Mouse (Mus musculus) midbrain, embryonic 10.5 days (tissue): Measurements from ENCODE around the gene Lmf1. TPM values are rescaled to one million over a fixed set of nuclear protein-coding genes. Genes with fewer than 3 reads are reported as not detected.
A peak's percentile ranks its signal among the peaks of the same experiment; 100 is the strongest.

ENCODE experiments used
- DNase-seq: peaks from one replicate; pipeline ENCODE4 v3.0.0-alpha.2; 2017; ENCODE audit warnings: low spot score
- H3K27ac ChIP-seq: fragments of 300-500 bp; sonication (generic); replicated peaks from 2 replicates; pipeline ENCODE4 v1.5.1; 2016; ENCODE audit warnings: mild to moderate bottlenecking
- H3K27me3 ChIP-seq: fragments of 300-500 bp; sonication (generic); 2 replicates; pipeline ENCODE4 v1.6.1; 2016; ENCODE audit warnings: low read depth, mild to moderate bottlenecking; ENCODE audit not compliant: poor library complexity, severe bottlenecking
- H3K36me3 ChIP-seq: fragments of 300-500 bp; sonication (generic); 2 replicates; pipeline ENCODE4 v1.6.1; 2016; ENCODE audit warnings: mild to moderate bottlenecking, moderate library complexity
- H3K4me1 ChIP-seq: fragments of 300-500 bp; sonication (generic); 2 replicates; pipeline ENCODE4 v1.6.1; 2016
- H3K4me3 ChIP-seq: fragments of 300-500 bp; sonication (generic); 2 replicates; pipeline ENCODE4 v1.5.1; 2016; ENCODE audit warnings: mild to moderate bottlenecking, moderate library complexity
- H3K9me3 ChIP-seq: fragments of 300-500 bp; sonication (generic); replicated peaks from 2 replicates; pipeline ENCODE4 v1.6.1; 2016; ENCODE audit warnings: mild to moderate bottlenecking
- WGBS: fragments of 180-500 bp; shearing (Covaris S2); methylation state at CpG from one replicate; pipeline ENCODE4 v1.1.7; 2016; 5-methylcytosine and 5-hydroxymethylcytosine counted together
- polyA plus RNA-seq: library from polyadenylated mRNA; unstranded; fragments of >200 nt; fragmentation: Nextera tagmentation; extraction: Ambion mirVana; gene quantifications from 2 replicates; pipeline ENCODE4 v1.2.1, GENCODE M21; 2016

The Lmf1 gene
- polyA plus RNA-seq, 1 experiment from 2014 or later = 22.6 TPM

GRCm38 (mm10) chr17:25560554-25561222 lies 18.2 kb upstream of the Lmf1 start:
- H3K4me1 ChIP-seq = peaks cover 62% of the 10 kb centered on the region
- H3K36me3 ChIP-seq = no peaks in the 10 kb centered on the region
- WGBS = 79% methylated on average over 5 of the region's 5 CpGs
- H3K27ac ChIP-seq = peak overlapping the region; percentile 82
- DNase-seq = no peak
- H3K4me3 ChIP-seq = peak overlapping the region; percentile 14; the same call in 1 of the 2 replicates
- no peaks in the 10 kb centered on the region for H3K9me3 ChIP-seq
- H3K27me3 ChIP-seq = peaks cover 68% of the 10 kb centered on the region

GRCm38 (mm10) chr17:25561223-25562028 lies 17.5 kb upstream of the Lmf1 start:
- Histone ChIP-seq H3K27ac (peak overlapping the region; percentile 82), H3K4me1 (peaks cover 55% of the 10 kb centered on the region)

GRCm38 (mm10) chr17:25564481-25564880 lies 14.4 kb upstream of the Lmf1 start:
- Histone ChIP-seq H3K4me1 (peaks cover 63% of the 10 kb centered on the region), H3K36me3 (0 out of 2 replicates have a peak, but pooled peaks cover 4% of the 10 kb centered on the region), H3K4me3 (no peak overlapping the region), H3K27ac (no peak overlapping the region), H3K27me3 (peaks cover 67% of the 10 kb centered on the region), H3K9me3 (no peaks in the 10 kb centered on the region)
- WGBS = 88% methylated on average over 5 of the region's 5 CpGs
- no peak for DNase-seq

More at GRCm38 (mm10) chr17:25561223-25562028, 17.5 kb upstream of the Lmf1 start:
- no peaks in the 10 kb centered on the region for H3K9me3 ChIP-seq
- peak overlapping the region; percentile 14; the same call in 1 of the 2 replicates for H3K4me3 ChIP-seq
- peaks cover 65% of the 10 kb centered on the region for H3K27me3 ChIP-seq
- peak; percentile 72 for DNase-seq
- H3K36me3 ChIP-seq = no peaks in the 10 kb centered on the region
- 47% methylated on average over 16 of the region's 16 CpGs for WGBS

- DNase-seq = no peak
Measured at GRCm38 (mm10) chr17:25565244-25565643, 13.6 kb upstream of the Lmf1 start.

GRCm38 (mm10) chr17:25565860-25566600 lies 12.9 kb upstream of the Lmf1 start:
- H3K27ac ChIP-seq = no peak overlapping the region
- no peaks in the 10 kb centered on the region for H3K9me3 ChIP-seq
- no peak overlapping the region for H3K4me3 ChIP-seq
- WGBS = 83% methylated on average over 17 of the region's 17 CpGs
- no peak for DNase-seq
- peaks cover 63% of the 10 kb centered on the region for H3K4me1 ChIP-seq
- H3K27me3 ChIP-seq = peaks cover 66% of the 10 kb centered on the region
- H3K36me3 ChIP-seq = 0 out of 2 replicates have a peak, but pooled peaks cover 4% of the 10 kb centered on the region

More at GRCm38 (mm10) chr17:25565244-25565643, 13.6 kb upstream of the Lmf1 start:
- peaks cover 70% of the 10 kb centered on the region for H3K27me3 ChIP-seq
- 0 out of 2 replicates have a peak, but pooled peaks cover 4% of the 10 kb centered on the region for H3K36me3 ChIP-seq
- no peak overlapping the region for H3K4me3 ChIP-seq
- H3K27ac ChIP-seq = peak overlapping the region; percentile 76
- peaks cover 63% of the 10 kb centered on the region for H3K4me1 ChIP-seq
- WGBS = 39% methylated on average over 6 of the region's 6 CpGs
- H3K9me3 ChIP-seq = no peaks in the 10 kb centered on the region

- 0 out of 2 replicates have a peak, but pooled peaks cover 4% of the 10 kb centered on the region for H3K36me3 ChIP-seq
- 81% methylated on average over 13 of the region's 13 CpGs for WGBS
- peak overlapping the region; percentile 34; the same call in 1 of the 2 replicates for H3K27ac ChIP-seq
- no peak for DNase-seq
- H3K4me1 ChIP-seq = peaks cover 63% of the 10 kb centered on the region
- peak overlapping the region; percentile 5; the same call in 1 of the 2 replicates for H3K4me3 ChIP-seq
- H3K27me3 ChIP-seq = peaks cover 78% of the 10 kb centered on the region
- no peaks in the 10 kb centered on the region for H3K9me3 ChIP-seq
Measured at GRCm38 (mm10) chr17:25567261-25567660, 11.6 kb upstream of the Lmf1 start.

- 23% methylated on average over 14 of the region's 14 CpGs for WGBS
- H3K9me3 ChIP-seq = no peaks in the 10 kb centered on the region
- DNase-seq = peak; percentile 75
- H3K4me1 ChIP-seq = peaks cover 61% of the 10 kb centered on the region
- H3K36me3 ChIP-seq = 0 out of 2 replicates have a peak, but pooled peaks cover 4% of the 10 kb centered on the region
- peak overlapping the region; percentile 5 for H3K4me3 ChIP-seq
- H3K27ac ChIP-seq = peak overlapping the region; percentile 34; the same call in 1 of the 2 replicates
- H3K27me3 ChIP-seq = peaks cover 83% of the 10 kb centered on the region
Measured at GRCm38 (mm10) chr17:25567745-25568144, 11.1 kb upstream of the Lmf1 start.

- no peak for DNase-seq
Measured at GRCm38 (mm10) chr17:25568206-25568605, 10.7 kb upstream of the Lmf1 start.

GRCm38 (mm10) chr17:25568880-25569279 lies 10.0 kb upstream of the Lmf1 start:
- 79% methylated on average over 11 of the region's 11 CpGs for WGBS
- H3K9me3 ChIP-seq = no peaks in the 10 kb centered on the region
- H3K27me3 ChIP-seq = peaks cover 85% of the 10 kb centered on the region
- H3K4me3 ChIP-seq = peak overlapping the region; percentile 63
- 0 out of 2 replicates have a peak, but pooled peaks cover 4% of the 10 kb centered on the region for H3K36me3 ChIP-seq
- no peak for DNase-seq
- H3K4me1 ChIP-seq = peaks cover 61% of the 10 kb centered on the region
- no peak overlapping the region for H3K27ac ChIP-seq

More at GRCm38 (mm10) chr17:25568206-25568605, 10.7 kb upstream of the Lmf1 start:
- 0 out of 2 replicates have a peak, but pooled peaks cover 4% of the 10 kb centered on the region for H3K36me3 ChIP-seq
- 50% methylated on average over 10 of the region's 10 CpGs for WGBS
- H3K27ac ChIP-seq = no peak overlapping the region
- peaks cover 61% of the 10 kb centered on the region for H3K4me1 ChIP-seq
- peak overlapping the region; percentile 5; the same call in 1 of the 2 replicates for H3K4me3 ChIP-seq
- peaks cover 84% of the 10 kb centered on the region for H3K27me3 ChIP-seq
- H3K9me3 ChIP-seq = no peaks in the 10 kb centered on the region

- Histone ChIP-seq H3K27me3 (peaks cover 89% of the 10 kb centered on the region), H3K36me3 (0 out of 2 replicates have a peak, but pooled peaks cover 4% of the 10 kb centered on the region), H3K27ac (peak overlapping the region; percentile 77), H3K4me3 (peak overlapping the region; percentile 63), H3K9me3 (no peaks in the 10 kb centered on the region), H3K4me1 (peaks cover 60% of the 10 kb centered on the region)
- WGBS = 3% methylated on average over 54 of the region's 54 CpGs
- DNase-seq = no peak
Measured at GRCm38 (mm10) chr17:25569833-25570647, 8.8 kb upstream of the Lmf1 start.

GRCm38 (mm10) chr17:25570648-25571452 lies 8.0 kb upstream of the Lmf1 start, which contains the start of gene Sox8:
TSS of gene Sox8 (minus strand) at chr17:25570686.
- Histone ChIP-seq H3K27me3 (peaks cover 90% of the 10 kb centered on the region), H3K36me3 (0 out of 2 replicates have a peak, but pooled peaks cover 4% of the 10 kb centered on the region), H3K4me1 (peaks cover 58% of the 10 kb centered on the region), H3K27ac (peak within 1 kb of the TSS; percentile 77), H3K4me3 (peak within 1 kb of the TSS; percentile 63), H3K9me3 (no peaks in the 10 kb centered on the region)
- WGBS = under 1% methylated on average over 61 of the region's 61 CpGs
- peak; percentile 95 for DNase-seq
